Mouse (Mus musculus) naive thymus-derived CD4-positive, alpha-beta T cell, adult 5 months (primary cell): ENCODE data around the gene Dnajc13. TPM values are rescaled to one million over a fixed set of nuclear protein-coding genes. Genes with fewer than 3 reads are reported as not detected.

Experiments used
- polyA plus RNA-seq: library from polyadenylated mRNA; unstranded; fragments of 100-300 nt; shearing (Covaris generic); gene quantifications from one replicate; pipeline ENCODE4 v1.2.1, GENCODE M21; 2017

Gene Dnajc13
- 51.4 TPM for polyA plus RNA-seq

DNA sequence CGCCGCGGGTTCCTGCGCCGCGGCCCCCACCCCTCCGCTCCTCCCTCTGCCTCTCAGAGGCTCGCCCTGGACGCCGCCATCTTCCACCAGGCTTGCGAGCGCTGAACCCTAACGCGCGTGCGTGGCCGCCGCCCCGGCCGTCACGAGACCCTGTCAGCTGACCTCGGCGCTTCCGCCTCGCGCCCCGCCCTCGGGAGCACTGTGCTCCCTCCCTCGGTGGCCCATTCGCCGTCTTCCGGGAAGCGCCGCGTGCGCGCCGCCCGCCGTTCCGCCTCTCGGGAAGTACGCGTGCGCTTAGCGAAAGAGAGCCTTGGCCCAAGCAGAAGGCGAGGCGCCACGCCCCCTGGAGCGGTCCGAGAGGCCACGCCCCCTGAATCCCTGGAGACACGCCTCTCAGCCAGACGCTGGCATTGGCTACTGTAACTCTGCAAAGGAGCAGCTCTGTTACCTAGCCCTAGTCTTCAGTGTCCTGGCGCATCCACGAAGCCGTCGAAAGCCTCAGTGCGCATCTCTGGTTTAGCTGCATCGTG is at the start of gene Dnajc13:
TSS of gene Dnajc13 (minus strand) at position 108 of the 530 bp plus-strand sequence.

GRCm38 (mm10) chr9:104126833-104127232 is 135.9 kb downstream of the Dnajc13 start, which contains the start of gene Ackr4:
TSS of gene Ackr4 (minus strand) at chr9:104126933.

Other genes with a start within 250 kb of the Dnajc13 start
- not detected for gene Gm28305, start 222.3 kb downstream of the Dnajc13 start, polyA plus RNA-seq
- 27.8 TPM for gene Uba5, start 199.8 kb downstream of the Dnajc13 start, polyA plus RNA-seq
- 9.9 TPM for gene Acad11, start 199.6 kb downstream of the Dnajc13 start, polyA plus RNA-seq
- gene Ackr4, start 136.0 kb downstream of the Dnajc13 start, polyA plus RNA-seq: 0.20 TPM
- 13.6 TPM for gene Acpp, start 74.8 kb upstream of the Dnajc13 start, polyA plus RNA-seq